Mouse (Mus musculus) liver, postnatal 0 days (tissue): ENCODE data around the gene Herc1.

Experiments
- CTCF ChIP-seq: sonication (generic); IDR thresholded peaks from 2 replicates; pipeline ENCODE4 v1.5.1; 2016; ENCODE audit warnings: antibody characterized with exemption, low read depth
- EP300 ChIP-seq: IDR thresholded peaks from 2 replicates; pipeline ENCODE4 v1.6.1; 2016; ENCODE audit warnings: antibody characterized with exemption, low read depth, mild to moderate bottlenecking

- TF ChIP-seq CTCF (no peak), EP300 (no peak)
These were observed 44.8 kb upstream of the Herc1 start for GRCm38 (mm10) chr9:66305121-66306112.
